Mouse (Mus musculus): ENCODE data around the gene Cmip.

Cmip gene

GRCm38 (mm10) chr8:117503405-117504069 lies 246.7 kb downstream of the Cmip start:
- no peak for DNase-seq (ENCODE audit: low read depth)

GRCm38 (mm10) chr8:117507703-117508102 lies 250.8 kb downstream of the Cmip start:
- DNase-seq (ENCODE audit: low read depth) = no peak

Measured in induced T-regulatory cell, adult 2 months (primary cell).